Mouse (Mus musculus) megakaryocyte, embryonic 14.5 days (primary cell): ENCODE data around the gene Ddx39.

Experiments
- FLI1 ChIP-seq: IDR thresholded peaks from 2 replicates; pipeline ENCODE4 v1.6.1; 2012; ENCODE audit warnings: low read length, inconsistent platforms, mixed read lengths
- GATA1 ChIP-seq: IDR thresholded peaks from 3 replicates; pipeline ENCODE4 v1.6.1; 2012; ENCODE audit warnings: mixed read lengths, low read length, inconsistent platforms, borderline replicate concordance

DNA sequence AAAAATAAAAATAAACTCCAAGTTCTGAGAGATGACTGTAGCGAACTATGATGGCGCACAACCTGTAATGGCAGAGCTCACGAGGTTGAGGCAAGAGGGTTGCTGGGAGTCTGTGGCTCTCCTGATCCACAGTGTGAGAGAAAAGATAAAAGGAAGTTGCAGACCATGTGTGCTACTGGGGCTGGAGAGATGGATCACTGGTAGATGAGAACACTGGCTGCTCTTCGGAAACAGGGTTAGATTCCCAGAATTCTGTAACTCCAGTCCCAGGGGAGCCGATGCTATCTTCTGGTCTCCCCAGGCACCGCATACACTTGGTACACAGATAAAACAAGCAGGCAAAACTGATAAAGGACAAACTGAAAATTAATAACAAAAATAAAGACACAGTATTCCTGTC is 28.0 kb downstream of the Ddx39 start:
- TF ChIP-seq GATA1 (no peak), FLI1 (no peak)
